Mouse (Mus musculus) heart, embryonic 11.5 days (tissue): ENCODE data around the gene Fmnl3. TPM values are rescaled to one million over a fixed set of nuclear protein-coding genes. Genes with fewer than 3 reads are reported as not detected.
A peak's percentile ranks its signal among the peaks of the same experiment; 100 is the strongest.

Experiments
- ATAC-seq: fragments of 200-750 bp; cut with Nextera tagmentation; replicated peaks from 2 replicates; pipeline ENCODE4 v1.8.0; 2017; ENCODE audit warnings: moderate library complexity; ENCODE audit not compliant: insufficient number of reproducible peaks, low FRiP score, low TSS enrichment
- H3K27ac ChIP-seq: fragments of 300-500 bp; sonication (generic); 2 replicates; pipeline ENCODE4 v1.5.1; 2014; ENCODE audit warnings: mild to moderate bottlenecking, low read depth, low read length
- H3K27me3 ChIP-seq: fragments of 300-500 bp; sonication (generic); 2 replicates; pipeline ENCODE4 v1.6.1; 2014; ENCODE audit warnings: mild to moderate bottlenecking, low read length, mixed read lengths; ENCODE audit not compliant: control insufficient read depth, insufficient read depth
- H3K36me3 ChIP-seq: fragments of 300-500 bp; sonication (generic); 2 replicates; pipeline ENCODE4 v1.6.1; 2014; ENCODE audit warnings: mild to moderate bottlenecking, low read length, moderate library complexity, mixed read lengths; ENCODE audit not compliant: control insufficient read depth, insufficient read depth
- H3K4me1 ChIP-seq: fragments of 300-500 bp; sonication (generic); 2 replicates; pipeline ENCODE4 v1.6.1; 2014; ENCODE audit warnings: low read length; ENCODE audit not compliant: control insufficient read depth, insufficient read depth
- H3K4me2 ChIP-seq: fragments of 300-500 bp; sonication (generic); 2 replicates; pipeline ENCODE4 v1.6.1; 2014; ENCODE audit warnings: mild to moderate bottlenecking, moderate library complexity
- H3K4me3 ChIP-seq: fragments of 300-500 bp; sonication (generic); 2 replicates; pipeline ENCODE4 v1.5.1; 2014; ENCODE audit warnings: low read depth, low read length
- H3K9ac ChIP-seq: fragments of 300-500 bp; sonication (generic); 2 replicates; pipeline ENCODE4 v1.6.1; 2014; ENCODE audit warnings: mild to moderate bottlenecking, low read depth, low read length, moderate library complexity
- H3K9me3 ChIP-seq: fragments of 300-500 bp; sonication (generic); replicated peaks from 2 replicates; pipeline ENCODE4 v1.6.1; 2016; ENCODE audit warnings: low read length; ENCODE audit not compliant: control insufficient read depth
- WGBS: fragments of 180-500 bp; shearing (Covaris S2); extraction: QIAGEN DNeasy Blood & Tissue Kit; methylation state at CpG from one replicate; pipeline ENCODE4 v1.1.7; 2014; ENCODE audit not compliant: insufficient replicate concordance; 5-methylcytosine and 5-hydroxymethylcytosine counted together
- polyA plus RNA-seq: library from polyadenylated mRNA; unstranded; fragments of >200 nt; fragmentation: Nextera tagmentation; extraction: Ambion mirVana; gene quantifications from 2 replicates; pipeline ENCODE4 v1.2.1, GENCODE M21; 2014

Fmnl3 gene
- polyA plus RNA-seq, 1 experiment from 2014 or later, result 11.4 TPM

- no peak for ATAC-seq
- H3K9ac ChIP-seq, result no peak overlapping the region
- H3K27ac ChIP-seq, result no peak overlapping the region
- no peak overlapping the region for H3K4me3 ChIP-seq
- peaks cover under 1% of the 10 kb centered on the region; the same call in 1 of the 2 replicates for H3K4me1 ChIP-seq
- peaks cover 33% of the 10 kb centered on the region for H3K36me3 ChIP-seq
- H3K4me2 ChIP-seq, result no peak overlapping the region
- 88% methylated on average over 9 of the region's 9 CpGs for WGBS
- no peaks in the 10 kb centered on the region for H3K27me3 ChIP-seq
- no peaks in the 10 kb centered on the region for H3K9me3 ChIP-seq
These were observed 34.9 kb upstream of the Fmnl3 start for GRCm38 (mm10) chr15:99405150-99405549.

GRCm38 (mm10) chr15:99403159-99403889 lies 33.0 kb upstream of the Fmnl3 start:
- no peak for ATAC-seq
- no peak overlapping the region for H3K4me2 ChIP-seq

GRCm38 (mm10) chr15:99400602-99401001 lies 30.3 kb upstream of the Fmnl3 start:
- H3K27me3 ChIP-seq, result no peaks in the 10 kb centered on the region
- no peak for ATAC-seq
- H3K4me3 ChIP-seq, result no peak overlapping the region
- H3K9me3 ChIP-seq, result no peaks in the 10 kb centered on the region
- H3K36me3 ChIP-seq, result peaks cover 12% of the 10 kb centered on the region
- H3K4me2 ChIP-seq, result no peak overlapping the region
- peaks cover 27% of the 10 kb centered on the region for H3K4me1 ChIP-seq
- no peak overlapping the region for H3K9ac ChIP-seq
- 83% methylated on average over 6 of the region's 6 CpGs for WGBS
- H3K27ac ChIP-seq, result no peak overlapping the region

More at GRCm38 (mm10) chr15:99403159-99403889, 33.0 kb upstream of the Fmnl3 start:
- H3K4me3 ChIP-seq, result no peak overlapping the region
- peaks cover 12% of the 10 kb centered on the region for H3K4me1 ChIP-seq
- H3K9ac ChIP-seq, result no peak overlapping the region
- peaks cover 29% of the 10 kb centered on the region for H3K36me3 ChIP-seq
- H3K9me3 ChIP-seq, result no peaks in the 10 kb centered on the region
- no peaks in the 10 kb centered on the region for H3K27me3 ChIP-seq
- H3K27ac ChIP-seq, result no peak overlapping the region
- WGBS, result 90% methylated on average over 12 of the region's 12 CpGs

- H3K27ac ChIP-seq, result no peak overlapping the region
These were observed 29.4 kb upstream of the Fmnl3 start for GRCm38 (mm10) chr15:99399503-99400245.

GRCm38 (mm10) chr15:99397622-99398021 lies 27.3 kb upstream of the Fmnl3 start:
- no peaks in the 10 kb centered on the region for H3K9me3 ChIP-seq
- no peak overlapping the region for H3K27ac ChIP-seq
- WGBS, result 85% methylated on average over 2 of the region's 2 CpGs
- no peak overlapping the region for H3K9ac ChIP-seq
- peaks cover 41% of the 10 kb centered on the region for H3K4me1 ChIP-seq
- no peaks in the 10 kb centered on the region for H3K36me3 ChIP-seq
- H3K4me2 ChIP-seq, result no peak overlapping the region
- ATAC-seq, result no peak
- no peak overlapping the region for H3K4me3 ChIP-seq
- H3K27me3 ChIP-seq, result no peaks in the 10 kb centered on the region

More at GRCm38 (mm10) chr15:99399503-99400245, 29.4 kb upstream of the Fmnl3 start:
- Histone ChIP-seq H3K4me2 (no peak overlapping the region), H3K4me1 (peaks cover 34% of the 10 kb centered on the region), H3K9ac (no peak overlapping the region), H3K36me3 (peaks cover 6% of the 10 kb centered on the region; the same call in 1 of the 2 replicates), H3K4me3 (no peak overlapping the region), H3K9me3 (no peaks in the 10 kb centered on the region), H3K27me3 (no peaks in the 10 kb centered on the region)
- 68% methylated on average over 15 of the region's 15 CpGs for WGBS
- ATAC-seq, result no peak

- no peaks in the 10 kb centered on the region for H3K9me3 ChIP-seq
- H3K27ac ChIP-seq, result no peak overlapping the region; the same call in 1 of the 2 replicates
- 67% methylated on average over 4 of the region's 4 CpGs for WGBS
- no peak overlapping the region; the same call in 1 of the 2 replicates for H3K4me2 ChIP-seq
- H3K4me1 ChIP-seq, result peaks cover 46% of the 10 kb centered on the region
- no peaks in the 10 kb centered on the region for H3K27me3 ChIP-seq
- H3K4me3 ChIP-seq, result no peak overlapping the region
- no peak for ATAC-seq
- no peak overlapping the region for H3K9ac ChIP-seq
- H3K36me3 ChIP-seq, result no peaks in the 10 kb centered on the region
These were observed 26.6 kb upstream of the Fmnl3 start for GRCm38 (mm10) chr15:99396875-99397274.

GRCm38 (mm10) chr15:99396462-99396861 lies 26.2 kb upstream of the Fmnl3 start:
- H3K9ac ChIP-seq, result no peak overlapping the region
- 3% methylated on average over 1 of the region's 1 CpGs for WGBS

GRCm38 (mm10) chr15:99393386-99394252 lies 23.3 kb upstream of the Fmnl3 start:
- Histone ChIP-seq H3K27ac (peak overlapping the region; percentile 80), H3K9ac (peak overlapping the region; percentile 92), H3K4me1 (peaks cover 35% of the 10 kb centered on the region), H3K36me3 (no peaks in the 10 kb centered on the region), H3K27me3 (no peaks in the 10 kb centered on the region), H3K4me3 (peak overlapping the region; percentile 90), H3K9me3 (no peaks in the 10 kb centered on the region), H3K4me2 (peak overlapping the region; percentile 94)
- WGBS, result 7% methylated on average over 24 of the region's 24 CpGs
- ATAC-seq, result peak; percentile 1; the same call in 1 of the 2 replicates

More at GRCm38 (mm10) chr15:99396462-99396861, 26.2 kb upstream of the Fmnl3 start:
- peaks cover 46% of the 10 kb centered on the region for H3K4me1 ChIP-seq
- ATAC-seq, result no peak
- H3K27ac ChIP-seq, result no peak overlapping the region; the same call in 1 of the 2 replicates
- no peaks in the 10 kb centered on the region for H3K36me3 ChIP-seq
- H3K9me3 ChIP-seq, result no peaks in the 10 kb centered on the region
- H3K4me2 ChIP-seq, result no peak overlapping the region; the same call in 1 of the 2 replicates
- H3K27me3 ChIP-seq, result no peaks in the 10 kb centered on the region
- H3K4me3 ChIP-seq, result no peak overlapping the region
